Mouse (Mus musculus) adrenal gland, adult 18-20 months (tissue): ENCODE measurements around the gene Gm47995. TPM values are rescaled to one million over a fixed set of nuclear protein-coding genes. Genes with fewer than 3 reads are reported as not detected.

ENCODE experiments used
- DNase-seq, 2 experiments: peaks; one replicate each; pipeline ENCODE4 v3.0.0; 2021 to 2022; ENCODE audit warnings: low spot score in 2 of 2
- total RNA-seq, 2 experiments: library from RNA; stranded (reverse); gene quantifications; 1 replicate in 1 of 2; 2 replicates in 1 of 2; pipeline ENCODE4 v1.2.3; 2021

Gene Gm47995
- total RNA-seq, 2 experiments from 2014 or later = not detected

GRCm38 (mm10) chr1:151227506-151227905 is 29.3 kb downstream of the Gm47995 start:
- DNase-seq = no peak

- no peak for DNase-seq
Observed at GRCm38 (mm10) chr1:151228320-151228989, 30.2 kb downstream of the Gm47995 start.

- DNase-seq = no peak
Observed at GRCm38 (mm10) chr1:151232346-151232745, 34.1 kb downstream of the Gm47995 start.

- DNase-seq = no peak
Observed at GRCm38 (mm10) chr1:151233756-151234155, 35.5 kb downstream of the Gm47995 start.

- DNase-seq = no peak
Observed at GRCm38 (mm10) chr1:151235574-151235973, 37.3 kb downstream of the Gm47995 start.

GRCm38 (mm10) chr1:151236141-151236930 is 38.1 kb downstream of the Gm47995 start:
- no peak for DNase-seq

GRCm38 (mm10) chr1:151237780-151238179 is 39.5 kb downstream of the Gm47995 start:
- no peak for DNase-seq

GRCm38 (mm10) chr1:151243332-151243731 is 45.1 kb downstream of the Gm47995 start:
- DNase-seq = no peak

GRCm38 (mm10) chr1:151244013-151244412 is 45.8 kb downstream of the Gm47995 start:
- DNase-seq = no peak

GRCm38 (mm10) chr1:151244761-151245160 is 46.5 kb downstream of the Gm47995 start:
- no peak for DNase-seq

GRCm38 (mm10) chr1:151245165-151245564 is 46.9 kb downstream of the Gm47995 start:
- no peak for DNase-seq

- no peak for DNase-seq
Observed at GRCm38 (mm10) chr1:151245846-151246245, 47.6 kb downstream of the Gm47995 start.

Other genes starting within 250 kb of the Gm47995 start
- 1 to 10 TPM; 1.4 TPM for gene Hmcn1, start 205.0 kb upstream of the Gm47995 start, total RNA-seq
- not detected for gene Gm47985, start 15.9 kb upstream of the Gm47995 start, total RNA-seq
- not detected for gene Gm8947, start 6.1 kb upstream of the Gm47995 start, total RNA-seq
- gene 3110040M04Rik, start 5.7 kb downstream of the Gm47995 start, total RNA-seq = not detected
- gene Gm47996, start 11.7 kb downstream of the Gm47995 start, total RNA-seq = not detected
- gene Ivns1abp, start 146.0 kb downstream of the Gm47995 start, total RNA-seq = 100 to 1,000 TPM; 102 to 147 TPM
- 10 to 100 TPM; 18.1 to 19.1 TPM for gene Swt1, start 230.0 kb downstream of the Gm47995 start, total RNA-seq
- 10 to 100 TPM; 30.1 to 31.5 TPM for gene Trmt1l, start 230.1 kb downstream of the Gm47995 start, total RNA-seq